Mouse (Mus musculus) ES-CJ7 (cell line): ENCODE measurements around the gene Dab2ip.
A peak's percentile ranks its signal among the peaks of the same experiment; 100 is the strongest.

Experiments
- DNase-seq: peaks from one replicate; pipeline ENCODE4 v3.0.0; 2011; ENCODE audit warnings: low read depth, low spot score

Gene Dab2ip

DNA sequence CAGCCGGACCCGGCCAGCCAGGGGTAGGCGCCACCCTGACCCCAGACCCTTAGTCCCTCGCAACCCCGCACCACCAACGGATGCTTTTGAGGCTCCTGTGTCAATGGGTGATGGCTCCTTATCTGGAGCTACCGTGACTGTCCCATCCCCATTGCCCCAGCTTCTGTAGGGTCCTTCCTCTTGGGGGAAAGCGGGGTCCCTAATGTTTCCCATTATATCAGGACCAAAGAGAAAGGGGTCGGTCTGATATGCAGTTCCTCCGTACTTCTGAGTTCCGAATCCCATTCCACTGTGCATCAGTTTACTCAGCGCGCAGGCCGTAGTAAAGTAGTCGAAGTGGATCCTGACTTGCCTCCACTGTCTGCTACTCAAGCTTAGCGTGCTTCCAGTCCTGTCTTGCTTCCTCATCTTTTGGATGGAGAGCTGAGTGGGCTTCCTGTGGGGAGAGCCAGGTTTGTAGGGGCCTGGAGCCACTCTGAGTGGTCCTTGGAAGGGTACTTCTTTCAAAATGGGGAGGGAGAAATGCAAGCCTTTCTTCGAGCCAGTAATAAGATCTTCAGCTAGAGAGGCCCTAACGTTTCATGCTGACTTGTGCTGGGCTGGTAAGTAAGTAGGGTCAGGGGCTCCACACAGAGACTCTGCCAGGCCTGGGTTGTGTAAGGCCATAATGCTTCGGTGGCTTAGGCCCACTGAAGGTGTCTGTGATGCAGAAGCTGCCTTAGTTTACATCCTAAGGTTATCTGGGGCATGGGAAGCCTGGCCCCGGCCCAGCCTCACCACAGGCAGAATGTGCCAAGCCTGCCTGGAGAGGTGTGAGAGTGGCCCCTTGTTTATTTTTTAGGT lies 64.4 kb downstream of the Dab2ip start:
- DNase-seq = no peak

DNA sequence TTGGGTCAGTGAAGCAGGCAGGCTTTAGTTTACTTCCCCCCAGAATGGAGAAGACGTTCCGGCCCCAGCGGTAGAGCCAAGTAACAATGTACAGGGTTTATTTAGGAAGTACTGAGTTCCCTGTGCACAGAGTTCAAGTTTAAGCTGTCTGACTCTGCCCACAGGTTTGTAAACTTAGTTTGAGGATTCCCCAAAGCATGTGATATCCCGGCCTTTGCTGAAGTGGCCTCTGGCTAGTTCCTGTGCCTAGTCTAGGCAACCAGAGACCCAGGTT lies 65.0 kb downstream of the Dab2ip start:
- no peak for DNase-seq

DNA sequence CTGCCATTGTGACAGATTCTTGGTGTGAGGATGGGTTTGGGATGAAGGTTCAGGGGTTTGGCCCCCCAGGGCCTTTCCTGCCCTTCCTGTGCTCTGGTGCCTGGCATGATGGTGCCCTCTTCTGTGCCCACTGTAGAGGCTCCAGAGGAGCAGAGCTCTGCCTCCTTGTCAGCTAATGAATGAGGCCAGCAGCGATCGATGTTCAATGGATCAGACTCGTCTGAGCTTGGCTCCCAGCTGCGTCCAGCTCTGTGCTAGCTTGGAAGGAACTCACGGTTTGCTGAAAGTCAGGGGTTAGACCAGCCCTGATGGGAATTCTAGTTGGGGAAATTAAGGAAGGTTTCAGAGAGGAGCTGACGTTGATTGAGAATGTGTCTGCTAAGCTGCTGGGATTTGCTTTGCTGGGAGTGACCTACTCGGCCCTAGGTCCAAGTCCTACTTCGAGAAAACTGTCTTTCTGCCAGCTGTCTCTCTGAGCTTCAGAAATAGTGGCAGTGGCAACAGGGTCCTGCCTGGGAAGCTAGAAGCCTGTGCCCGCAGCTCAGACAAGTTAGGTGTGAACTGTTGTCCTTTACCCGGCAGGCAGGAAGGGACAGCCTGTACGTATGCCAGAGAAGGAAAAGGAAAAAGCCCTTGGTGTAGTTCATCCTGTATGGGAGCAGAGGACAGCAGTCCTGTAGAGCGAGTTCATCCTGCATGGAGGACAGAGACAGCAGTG lies 65.5 kb downstream of the Dab2ip start:
- no peak for DNase-seq

DNA sequence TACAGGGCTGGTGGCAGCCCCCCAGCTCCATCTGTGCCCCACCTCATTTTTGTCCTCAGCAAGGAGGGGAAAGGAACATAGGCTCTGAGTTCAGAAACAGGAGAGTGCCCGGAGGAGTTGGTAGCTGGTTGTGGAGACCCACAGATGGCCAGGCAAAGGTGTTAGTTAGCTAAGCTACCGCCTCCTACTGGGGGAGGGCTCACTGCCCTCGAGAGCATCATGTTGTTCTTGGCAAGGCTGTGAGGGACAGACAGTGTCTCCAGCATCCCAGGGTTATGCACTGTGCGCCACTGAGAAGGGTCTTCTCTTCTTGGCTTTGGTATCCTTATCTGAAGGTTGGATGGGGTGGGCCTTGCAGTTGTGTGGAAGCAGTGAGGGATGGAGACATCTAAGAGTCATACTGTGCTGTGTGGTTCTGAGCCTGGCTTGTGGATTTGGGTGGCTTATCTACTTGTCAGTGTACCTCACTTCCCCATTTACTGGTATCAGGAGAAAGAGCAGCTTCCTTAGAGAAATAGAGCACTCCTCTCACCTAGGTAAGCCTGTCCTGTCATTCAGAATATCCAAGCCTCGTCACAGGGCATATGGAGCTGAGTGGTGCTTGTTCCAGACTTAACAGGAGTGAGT lies 66.4 kb downstream of the Dab2ip start:
- DNase-seq = no peak

DNA sequence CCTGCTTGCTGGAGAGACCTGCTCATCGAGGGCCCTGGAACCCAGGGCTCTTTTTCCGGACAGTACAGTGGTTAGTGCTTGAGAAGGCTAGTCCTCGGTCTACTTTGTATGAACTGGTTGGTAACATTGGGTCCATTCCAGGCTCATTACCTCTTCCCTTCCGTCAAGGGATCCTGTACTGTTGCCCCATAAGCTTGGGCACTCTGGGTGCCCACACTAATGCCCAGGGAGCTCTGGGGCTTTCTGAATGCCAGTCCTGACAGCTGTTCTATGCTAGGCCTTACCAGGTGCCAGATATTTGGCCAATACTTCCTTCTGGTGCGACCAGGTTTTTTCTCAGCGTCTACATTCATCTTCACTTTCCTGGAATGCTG lies 66.9 kb downstream of the Dab2ip start:
- no peak for DNase-seq

DNA sequence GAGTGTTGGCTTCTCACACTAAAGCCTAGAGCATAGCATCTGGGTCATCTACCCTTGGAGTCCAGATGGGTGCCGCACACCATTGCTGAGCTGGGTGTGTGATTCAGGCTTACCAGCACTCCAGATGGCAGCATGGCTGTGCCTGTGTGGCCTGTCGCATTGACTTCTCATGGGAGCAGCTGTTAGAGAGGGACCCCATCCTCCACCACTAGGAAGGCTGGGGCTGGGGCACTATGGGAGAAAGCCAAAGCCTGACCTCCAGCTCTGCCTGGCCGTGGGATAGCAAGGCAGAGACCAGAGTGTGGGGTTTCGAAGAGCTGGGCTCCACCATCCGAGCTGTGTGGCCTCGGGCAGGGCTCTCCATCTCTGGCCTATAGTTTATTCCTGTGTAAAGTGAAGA lies 67.5 kb downstream of the Dab2ip start:
- DNase-seq = no peak

DNA sequence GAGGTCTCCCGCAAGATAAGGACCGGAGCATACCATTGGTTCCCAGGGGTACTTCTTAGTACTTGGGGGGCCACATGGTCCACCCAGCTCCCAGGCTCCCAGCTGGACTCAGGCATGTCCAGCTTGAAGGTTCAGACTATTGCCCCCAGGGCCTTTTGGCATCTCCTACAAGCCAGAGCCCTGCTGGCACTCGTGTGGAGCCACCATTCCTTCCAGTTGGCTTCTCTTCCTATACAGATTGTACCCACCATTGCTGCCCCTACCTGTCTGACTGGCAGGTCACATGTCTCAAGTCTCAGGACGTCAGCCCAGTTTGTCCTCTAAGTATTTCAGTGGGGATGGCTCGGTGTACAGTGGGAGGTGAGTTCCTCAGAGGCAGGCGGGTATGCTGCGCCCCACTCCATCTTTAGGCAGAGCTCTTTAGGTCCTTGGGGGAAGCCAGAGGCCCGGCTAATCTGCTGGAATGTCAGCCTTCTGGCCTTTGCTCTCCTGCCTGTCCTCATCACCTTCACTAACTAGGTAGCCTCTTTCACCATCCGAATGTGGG lies 68.2 kb downstream of the Dab2ip start:
- no peak for DNase-seq

DNA sequence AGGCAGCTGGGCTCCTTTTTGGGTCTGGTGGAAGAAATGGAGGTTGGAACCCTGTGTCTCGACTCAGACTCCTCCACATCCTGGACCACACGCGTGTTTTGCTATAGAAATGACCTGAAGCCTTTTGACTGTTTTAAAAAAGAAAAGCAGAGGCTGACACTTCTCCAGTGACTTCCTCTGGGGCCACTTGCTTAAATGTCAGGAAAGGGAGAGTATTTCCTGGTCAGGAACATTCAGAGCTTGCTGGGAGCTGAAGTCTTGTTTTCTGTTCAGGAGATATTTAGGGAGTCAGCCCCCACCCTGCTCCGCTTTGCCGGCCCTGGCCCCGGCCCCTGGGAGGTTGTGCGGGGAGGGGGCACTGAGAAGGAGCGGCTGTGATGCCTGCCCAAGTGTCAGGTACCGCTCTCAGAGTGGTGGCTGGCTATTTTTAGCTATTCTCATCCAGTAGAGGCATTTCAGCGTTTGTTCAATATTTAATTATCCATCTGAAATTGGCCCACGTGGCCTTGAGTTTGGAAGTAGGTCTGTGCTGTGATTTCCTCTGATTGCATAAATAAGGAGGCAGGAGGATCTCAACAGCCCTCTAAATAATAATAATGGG lies 69.3 kb downstream of the Dab2ip start:
- DNase-seq = no peak

DNA sequence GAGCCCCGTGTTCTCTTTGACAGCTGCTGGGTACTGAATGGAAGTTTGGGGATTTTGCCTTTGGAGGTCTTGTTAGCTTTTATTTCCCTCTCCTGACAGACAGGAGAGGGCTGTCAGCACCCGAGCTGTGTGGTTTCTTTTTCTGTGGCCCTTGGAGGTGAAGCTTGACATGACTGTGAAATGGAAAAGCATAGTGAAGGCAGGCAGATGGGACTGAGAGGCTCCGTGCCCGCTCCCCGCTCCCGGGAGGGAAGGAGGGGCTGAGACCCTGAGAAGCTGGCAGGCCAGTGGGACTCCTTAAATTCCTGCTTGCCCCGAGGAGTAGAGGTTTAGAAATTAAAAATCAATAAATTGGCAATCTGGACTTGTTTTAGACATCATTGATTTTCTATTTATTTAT lies 70.0 kb downstream of the Dab2ip start:
- no peak for DNase-seq

DNA sequence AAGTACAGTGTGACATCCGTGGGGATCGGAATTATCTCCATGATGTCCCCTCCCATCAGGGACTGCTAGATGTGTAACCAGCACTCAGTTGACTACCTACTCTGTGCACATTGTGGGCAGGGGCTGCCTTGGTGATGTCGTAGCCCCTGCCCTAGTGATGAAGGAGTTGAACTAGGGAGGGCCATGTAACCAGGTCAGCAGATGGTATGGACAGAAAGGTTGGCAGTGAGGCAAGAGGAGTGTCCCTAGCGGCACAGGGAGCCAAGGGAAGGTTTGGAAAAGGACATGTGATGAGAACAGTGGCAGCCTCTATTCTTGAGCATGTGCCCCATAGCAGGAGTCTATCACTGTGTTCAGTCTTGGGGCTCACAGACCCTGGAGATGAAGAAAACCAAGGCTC lies 70.6 kb downstream of the Dab2ip start:
- no peak for DNase-seq

DNA sequence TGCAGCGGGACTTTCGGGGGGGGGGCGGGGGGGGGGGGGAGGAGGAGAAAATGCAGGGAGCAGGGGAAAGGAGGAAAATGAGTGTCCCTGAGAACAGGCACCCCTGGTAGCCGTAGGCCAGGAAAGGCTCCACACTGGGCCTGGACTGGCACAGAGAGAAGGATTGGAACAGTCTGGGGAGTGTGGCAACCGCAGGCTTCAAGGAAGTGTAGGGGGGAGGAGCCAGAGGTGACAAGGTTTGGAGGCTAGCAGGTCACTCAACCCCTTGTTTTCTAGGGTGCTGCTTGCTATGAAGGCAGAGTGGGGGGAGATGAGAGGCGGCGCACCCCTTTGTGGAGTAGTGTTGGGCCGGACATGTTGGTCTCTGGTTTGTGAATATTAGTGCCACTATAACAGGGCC lies 71.1 kb downstream of the Dab2ip start:
- DNase-seq = no peak

DNA sequence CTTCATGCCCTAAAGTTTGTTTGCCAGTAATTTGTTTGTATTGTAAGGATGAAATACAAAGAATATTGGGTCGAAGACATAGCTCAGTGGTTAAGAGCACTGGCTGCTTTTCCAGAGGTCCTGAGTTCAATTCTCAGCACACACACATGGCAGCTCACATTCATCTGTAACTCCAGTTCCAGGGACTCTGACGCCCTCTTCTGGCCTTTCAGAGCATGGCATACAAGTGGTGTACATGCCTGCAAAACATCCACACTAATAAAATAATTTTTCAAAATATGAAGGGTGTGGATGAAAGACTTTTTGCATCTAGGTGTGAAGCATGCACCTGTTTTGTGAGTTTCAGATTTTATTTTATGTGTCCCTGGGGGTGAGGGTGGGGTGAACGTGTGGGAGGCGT lies 75.3 kb downstream of the Dab2ip start:
- DNase-seq = peak; percentile 28

DNA sequence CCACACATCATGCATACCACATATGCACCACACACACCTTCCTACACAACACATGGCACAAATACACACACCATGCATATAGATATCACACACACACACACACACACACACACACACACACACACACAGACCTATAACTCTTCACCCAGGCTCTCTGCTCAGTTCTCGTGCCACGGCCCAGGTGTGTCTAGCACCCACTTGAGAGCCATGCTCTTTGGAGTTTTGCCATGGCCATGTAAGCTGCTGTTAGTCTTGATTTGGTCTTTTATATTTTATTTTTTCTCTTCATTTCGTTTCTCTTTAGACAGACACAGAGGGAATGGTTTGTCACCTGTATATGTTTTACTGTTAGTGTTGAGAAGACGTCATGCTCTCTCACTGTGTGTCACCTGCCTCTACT lies 76.9 kb downstream of the Dab2ip start:
- no peak for DNase-seq

DNA sequence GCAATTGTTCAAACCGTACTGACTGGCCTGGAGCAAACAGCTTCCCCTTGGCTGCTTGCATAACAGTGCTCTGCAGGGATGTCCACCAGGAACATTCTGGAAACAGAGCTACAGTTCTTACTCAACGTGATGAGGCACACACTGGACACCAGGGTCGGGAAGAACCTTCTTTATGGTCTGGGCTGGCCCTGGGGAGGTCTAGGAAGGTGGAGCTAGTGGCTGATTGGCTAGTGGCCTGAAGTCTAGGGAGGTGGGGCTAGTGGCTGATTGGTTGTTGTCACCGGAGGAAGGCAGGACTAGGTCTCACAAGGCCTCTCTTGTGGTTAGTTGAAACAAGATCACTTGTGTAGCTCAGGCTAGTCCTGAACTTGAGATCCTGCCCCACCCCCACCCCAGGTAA lies 77.5 kb downstream of the Dab2ip start:
- peak; percentile 63 for DNase-seq

DNA sequence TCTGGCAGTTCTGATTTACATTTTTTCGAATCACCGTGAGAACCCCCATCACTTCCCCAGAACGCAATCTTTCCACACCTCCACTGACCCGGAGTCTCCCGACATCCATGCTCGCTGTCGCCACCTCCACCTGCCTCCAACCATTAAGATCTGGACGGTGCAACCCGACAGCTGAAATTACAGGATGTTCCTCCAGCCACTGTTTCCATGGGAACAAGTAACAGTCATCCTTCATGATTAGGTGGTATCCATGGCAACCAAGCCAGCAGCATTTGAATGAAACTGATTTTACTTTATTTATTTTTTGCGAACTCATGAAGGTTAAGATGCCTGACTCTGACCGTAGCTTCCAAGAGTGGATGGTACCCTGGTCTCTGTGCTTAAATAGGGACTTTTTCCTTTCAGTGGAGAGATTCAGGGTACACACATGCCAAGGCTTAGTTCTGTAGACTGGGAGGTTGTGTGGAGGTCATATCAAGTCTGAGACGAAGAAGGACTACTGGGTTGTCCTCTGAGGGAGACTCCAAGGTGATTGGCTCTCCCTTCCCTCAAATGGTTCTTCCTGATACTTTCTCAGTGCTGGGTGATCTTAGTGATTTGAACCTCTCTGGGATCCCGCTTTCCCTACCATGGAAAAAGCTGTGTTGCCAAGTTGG lies 79.9 kb downstream of the Dab2ip start:
- DNase-seq = no peak

DNA sequence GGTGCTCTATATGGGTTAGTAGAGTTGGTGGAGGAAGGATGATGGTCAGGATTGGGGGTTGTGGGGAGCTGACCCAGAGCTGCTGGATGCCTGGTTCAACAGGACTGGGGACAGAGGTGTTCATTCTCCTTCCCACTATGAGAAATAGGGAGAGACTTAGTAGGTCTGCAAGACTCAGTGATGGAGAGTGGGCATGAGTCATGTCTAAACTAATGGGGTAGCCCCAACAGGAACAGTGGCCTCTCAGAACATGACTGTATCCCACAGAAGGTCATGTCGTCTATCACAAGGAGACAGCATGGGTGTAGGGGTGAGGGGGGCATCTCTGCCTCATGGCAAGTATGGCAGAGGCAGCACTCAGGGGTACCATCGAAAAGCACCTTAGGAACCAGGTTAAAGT lies 81.7 kb downstream of the Dab2ip start:
- DNase-seq = no peak

DNA sequence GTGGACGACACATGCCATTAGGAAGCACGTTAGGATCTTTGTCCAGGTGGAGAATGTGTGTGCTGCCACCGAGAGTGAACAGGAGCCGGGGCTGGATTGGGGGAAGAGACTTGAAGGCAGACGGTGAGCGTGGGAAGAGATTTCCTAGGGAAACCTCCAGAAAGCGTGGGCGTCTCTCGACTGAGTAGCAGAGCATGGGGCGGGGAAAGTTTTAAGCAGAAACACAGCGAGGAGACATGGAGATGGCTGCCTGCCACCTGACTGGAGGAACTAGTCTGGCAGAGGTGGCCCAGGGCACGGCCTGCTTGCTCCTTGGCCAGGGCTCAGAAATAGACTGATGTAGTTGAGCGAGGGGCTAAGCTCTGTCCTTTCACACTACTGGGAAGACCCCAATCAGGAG lies 82.5 kb downstream of the Dab2ip start:
- DNase-seq = no peak

DNA sequence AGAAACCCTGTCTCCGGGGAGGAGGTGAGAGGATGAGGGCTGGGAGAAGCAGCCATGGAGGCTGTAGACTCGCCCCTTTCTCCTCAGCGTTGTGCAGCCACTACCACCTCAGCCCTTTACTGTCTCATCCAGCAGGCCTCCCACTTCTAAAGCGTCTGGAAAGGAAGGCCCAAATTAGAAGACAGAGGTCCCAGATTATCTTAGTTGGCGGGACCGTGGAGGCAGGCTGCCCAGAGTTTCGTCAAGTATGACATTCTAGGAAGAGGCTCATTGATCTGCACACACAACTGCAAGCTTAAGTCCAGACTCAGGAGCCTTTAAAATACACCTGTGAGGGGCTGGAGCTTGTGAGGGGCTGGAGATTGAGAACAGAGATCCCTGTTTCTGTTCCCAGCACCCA lies 84.2 kb downstream of the Dab2ip start:
- DNase-seq = no peak

DNA sequence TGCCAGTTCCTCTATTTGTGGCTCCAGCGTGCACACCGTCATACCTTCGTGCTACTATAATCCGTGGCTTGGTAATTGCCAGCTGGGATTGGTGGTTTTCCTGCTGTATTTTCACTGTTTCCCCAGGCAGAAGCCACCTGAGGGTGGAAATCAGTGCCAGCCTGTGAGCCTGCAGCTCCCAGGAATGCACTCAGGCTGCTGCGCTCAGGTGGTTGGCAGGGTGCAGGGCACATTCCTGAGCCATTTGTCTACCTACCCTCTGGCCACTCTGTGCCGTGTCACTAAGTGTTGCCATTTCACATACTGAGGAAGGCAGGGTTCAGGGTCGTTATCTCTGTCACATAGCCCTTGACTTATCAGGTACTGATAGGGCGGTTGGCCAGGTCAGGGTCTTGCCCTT lies 88.5 kb downstream of the Dab2ip start:
- no peak for DNase-seq

DNA sequence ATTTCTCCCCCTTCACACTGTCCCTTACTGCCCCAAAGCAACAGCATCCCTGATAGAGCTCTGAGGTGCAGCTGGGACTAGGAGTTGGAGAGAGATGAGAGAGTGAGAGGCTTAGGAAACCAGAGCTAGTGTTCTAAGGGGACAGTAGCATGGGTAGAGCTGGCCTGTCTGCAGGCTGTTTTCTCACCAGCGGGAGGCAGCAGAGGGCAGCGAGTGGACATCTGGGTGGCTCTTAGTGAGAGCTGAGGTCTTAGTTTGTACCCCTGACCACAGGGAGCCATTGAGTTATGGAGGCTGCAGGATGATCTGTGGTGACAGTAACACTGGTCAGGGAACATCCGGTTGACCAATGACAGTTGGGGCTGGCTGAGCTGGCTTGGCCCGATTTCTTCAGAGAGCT lies 91.6 kb downstream of the Dab2ip start:
- DNase-seq = peak; percentile 44

DNA sequence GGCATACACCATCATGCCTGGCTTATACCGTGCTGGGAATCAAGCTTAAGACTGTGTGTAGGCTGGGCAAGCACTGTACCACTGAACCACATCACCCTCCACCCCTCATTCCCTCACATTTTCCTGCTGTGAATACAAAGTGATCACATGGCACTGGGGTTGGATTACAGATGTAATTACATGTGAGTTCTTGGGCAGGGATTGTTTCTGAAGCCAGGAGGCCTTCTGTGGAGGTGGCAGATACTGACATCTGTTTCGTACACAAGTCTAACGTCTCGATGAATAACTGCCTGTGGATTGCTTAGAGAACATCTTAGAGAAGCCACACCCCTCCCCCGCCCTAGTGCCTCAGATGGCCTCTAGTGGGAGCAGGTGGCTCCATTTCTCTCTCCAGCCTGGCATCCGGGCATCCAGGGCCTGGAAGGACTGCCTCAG lies 93.2 kb downstream of the Dab2ip start:
- peak; percentile 45 for DNase-seq

DNA sequence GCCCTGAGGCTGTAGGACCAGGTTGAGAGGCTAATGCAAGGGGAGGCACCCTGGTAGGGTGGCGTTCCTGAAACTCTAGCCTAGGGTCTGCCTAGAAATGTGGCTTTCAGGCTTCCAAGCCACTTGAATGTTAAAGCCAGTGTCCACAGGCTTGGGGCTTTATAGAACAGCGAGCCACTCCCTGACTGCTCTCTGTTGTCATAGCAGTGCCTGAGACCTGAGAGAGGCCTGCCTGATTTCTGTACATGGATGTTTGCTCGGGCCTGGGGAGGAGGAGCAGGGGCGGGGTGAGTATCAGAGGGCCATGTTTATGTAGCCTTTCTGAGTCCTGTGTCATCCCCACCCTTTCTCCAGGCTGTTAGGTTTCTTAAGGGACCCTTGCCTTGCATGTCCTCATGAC lies 94.9 kb downstream of the Dab2ip start:
- no peak for DNase-seq
